Mouse (Mus musculus): ENCODE results near the gene Xaf1.
"Not testable (repeated sequence)": the region's sequence is repeated elsewhere in the genome, so short reads cannot be mapped to it uniquely, and the experiment has no call there.

Xaf1 gene

DNA sequence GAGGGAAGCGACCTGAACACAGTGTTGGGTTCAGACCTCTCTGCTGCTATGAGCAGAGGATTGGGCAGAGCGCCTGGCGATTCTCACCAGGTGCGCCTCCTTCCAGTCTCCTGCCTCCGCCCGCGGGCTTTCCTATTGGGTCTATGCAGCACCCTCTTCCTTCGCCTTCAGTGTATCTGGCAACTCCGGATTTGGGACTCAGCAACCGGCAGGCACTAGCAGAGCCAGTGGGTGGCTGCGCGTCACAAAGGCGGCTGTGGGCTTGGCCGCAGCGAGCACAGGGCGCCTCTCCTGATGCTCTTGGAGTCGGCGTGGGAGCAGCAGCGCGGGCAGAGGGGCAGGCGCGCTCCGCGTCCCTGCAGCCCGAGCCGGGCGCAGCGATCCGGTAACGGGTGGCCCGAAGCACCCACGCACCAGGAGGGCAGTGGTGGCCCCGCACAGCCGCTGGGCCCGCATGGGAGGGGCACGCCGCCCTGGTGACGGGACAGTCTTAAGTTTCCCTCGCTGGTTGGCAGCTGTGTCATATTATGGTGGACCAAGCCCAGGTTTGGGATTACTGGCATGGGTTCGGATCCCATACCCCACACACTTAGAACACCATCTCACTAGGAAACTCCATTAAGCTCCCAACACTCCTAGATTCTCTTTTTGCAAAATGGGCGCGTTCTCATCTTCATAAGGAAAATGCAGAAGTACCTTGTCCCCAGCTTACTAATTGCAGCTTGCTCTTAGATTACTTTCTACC lies 12.9 kb downstream of the Xaf1 start, which contains the start of gene Fbxo39:
TSS of gene Fbxo39 (plus strand) at position 294 of the 745 bp plus-strand sequence.
- no peak for DNase-seq

DNA sequence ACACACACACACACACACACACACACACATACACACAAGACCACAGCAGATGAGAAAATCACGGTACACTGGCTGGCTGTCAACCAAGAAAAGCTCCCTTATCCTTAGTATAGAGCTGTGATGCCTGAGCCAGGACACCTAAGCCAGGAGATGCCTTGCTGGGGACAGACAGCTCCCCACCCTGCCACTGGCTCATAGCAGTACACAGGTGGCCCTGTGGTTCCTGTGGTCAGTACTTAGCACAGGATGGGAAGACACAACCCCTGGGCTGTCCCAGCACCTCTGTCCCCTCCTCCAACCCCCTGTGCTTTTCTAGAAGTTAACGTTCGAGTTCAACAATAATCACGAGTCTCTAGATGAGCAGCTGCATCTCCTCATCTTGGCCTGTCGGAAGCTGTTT lies 16.6 kb downstream of the Xaf1 start:
- no peak for DNase-seq

- DNase-seq, result peak; percentile 47
Observed at GRCm38 (mm10) chr11:72324431-72324830, 23.0 kb downstream of the Xaf1 start.

DNA sequence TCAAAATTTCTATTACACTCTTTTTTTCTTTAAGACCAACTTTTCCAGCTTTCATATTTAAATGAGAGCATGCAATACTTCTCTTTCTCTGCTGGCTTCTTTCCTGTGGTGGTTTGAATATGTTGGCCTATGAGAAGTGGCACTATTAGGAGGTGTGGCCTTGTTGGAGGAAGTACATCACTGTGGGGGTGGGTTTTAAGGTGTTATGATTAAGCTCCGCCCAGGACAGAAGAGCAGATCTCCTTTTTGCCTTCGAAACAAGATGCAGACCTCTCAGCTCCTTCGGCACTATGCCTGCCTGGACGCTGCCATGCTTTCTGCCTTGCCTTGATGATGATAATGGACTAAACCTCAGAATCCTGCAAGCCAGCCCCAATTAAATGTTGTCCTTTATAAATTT lies 24.3 kb downstream of the Xaf1 start:
- DNase-seq, result no peak

GRCm38 (mm10) chr11:72332951-72333667 lies 31.7 kb downstream of the Xaf1 start:
- no peak for DNase-seq

- no peak for DNase-seq
Observed at GRCm38 (mm10) chr11:72334653-72335052, 33.2 kb downstream of the Xaf1 start.

DNA sequence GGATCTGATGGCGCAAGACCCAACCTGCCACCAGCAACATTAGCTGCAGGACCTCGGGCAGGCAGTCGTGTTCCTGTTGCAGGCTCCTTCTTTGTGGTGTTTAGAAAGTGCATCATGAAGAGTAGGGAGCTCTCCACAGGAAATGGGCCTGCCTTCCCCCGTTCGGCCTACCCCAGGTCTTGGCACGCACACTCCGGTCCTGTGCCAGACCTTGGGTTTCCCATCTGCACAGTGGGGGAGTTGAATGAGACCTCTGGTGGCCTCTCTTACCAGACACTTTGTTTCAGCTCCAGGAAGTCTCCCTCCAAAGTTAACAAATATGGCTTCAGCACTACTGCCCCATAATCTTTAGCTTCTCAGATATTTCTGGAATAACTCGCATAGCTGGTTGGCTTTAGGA lies 35.3 kb downstream of the Xaf1 start:
- no peak for DNase-seq

GRCm38 (mm10) chr11:72338437-72338871 lies 37.0 kb downstream of the Xaf1 start:
- DNase-seq, result peak; percentile 59

DNA sequence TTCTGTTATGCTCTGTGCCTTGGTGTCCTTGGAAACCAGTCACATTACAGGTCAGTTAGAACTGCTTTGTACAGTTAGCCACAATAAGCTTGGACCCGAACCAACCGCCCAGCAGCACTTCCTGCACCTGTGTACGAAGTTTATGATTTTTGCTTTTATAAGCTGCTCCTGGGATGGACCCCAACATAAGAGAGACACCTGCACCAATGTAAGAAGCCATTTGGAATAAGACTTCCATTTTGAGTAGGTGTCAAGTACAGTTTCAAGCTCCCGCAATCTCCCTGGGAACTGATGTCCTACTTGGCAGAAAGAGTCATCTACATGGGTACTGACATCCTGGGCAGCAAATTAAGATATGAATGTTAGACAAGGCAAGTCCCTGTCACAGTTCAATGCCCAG lies 38.3 kb downstream of the Xaf1 start:
- no peak for DNase-seq

- DNase-seq, result peak; percentile 80
Observed at GRCm38 (mm10) chr11:72342549-72343237, 41.3 kb downstream of the Xaf1 start.

GRCm38 (mm10) chr11:72343238-72343625 lies 41.8 kb downstream of the Xaf1 start:
- DNase-seq, result not testable (repeated sequence)

DNA sequence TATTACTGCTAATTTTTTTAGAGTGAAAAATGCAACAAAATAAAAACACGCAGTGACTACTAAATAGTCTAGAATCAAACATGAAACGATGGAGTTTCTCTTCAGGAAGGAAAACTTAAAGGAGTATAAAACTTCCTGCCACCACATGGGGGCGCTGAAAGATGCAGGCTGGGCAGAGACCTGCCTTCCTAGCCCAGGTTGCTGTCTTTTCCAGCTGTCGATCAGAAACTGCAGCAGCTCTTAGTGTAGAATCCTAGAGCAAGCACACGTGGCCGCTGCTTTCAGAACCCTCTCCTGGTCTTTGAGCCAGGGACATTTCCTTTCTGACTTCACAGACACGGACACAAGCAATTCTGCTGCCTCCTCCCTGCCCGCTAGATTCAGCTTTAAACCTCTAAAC lies 42.5 kb downstream of the Xaf1 start:
- peak; percentile 74 for DNase-seq

- DNase-seq, result peak; percentile 73
Observed at GRCm38 (mm10) chr11:72344486-72344885, 43.1 kb downstream of the Xaf1 start.

DNA sequence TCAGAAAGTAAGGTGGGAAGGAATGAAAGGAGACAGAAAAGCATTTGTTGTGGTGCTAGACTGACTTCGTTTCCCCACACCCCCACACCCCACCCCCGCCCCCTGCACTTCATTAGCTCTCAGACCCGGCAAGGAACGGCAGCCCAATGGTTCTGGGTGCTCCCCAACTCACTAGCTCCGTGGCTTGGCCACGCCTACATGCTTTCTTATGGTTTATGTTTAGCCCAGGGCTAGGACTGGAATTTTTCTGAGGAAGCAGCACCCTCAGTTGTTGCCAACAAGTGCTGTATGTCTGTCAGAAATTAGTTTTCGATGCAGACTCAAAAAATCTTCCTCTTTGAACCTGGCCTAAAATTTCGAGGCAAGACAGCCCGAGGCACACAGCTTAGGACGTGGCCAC lies 47.1 kb downstream of the Xaf1 start:
- DNase-seq, result peak; percentile 62

- DNase-seq, result peak; percentile 60
Observed at GRCm38 (mm10) chr11:72349016-72349415, 47.6 kb downstream of the Xaf1 start.

GRCm38 (mm10) chr11:72349652-72350051 lies 48.2 kb downstream of the Xaf1 start:
- DNase-seq, result peak; percentile 44

- no peak for DNase-seq
Observed at GRCm38 (mm10) chr11:72352272-72352671, 50.8 kb downstream of the Xaf1 start.

DNA sequence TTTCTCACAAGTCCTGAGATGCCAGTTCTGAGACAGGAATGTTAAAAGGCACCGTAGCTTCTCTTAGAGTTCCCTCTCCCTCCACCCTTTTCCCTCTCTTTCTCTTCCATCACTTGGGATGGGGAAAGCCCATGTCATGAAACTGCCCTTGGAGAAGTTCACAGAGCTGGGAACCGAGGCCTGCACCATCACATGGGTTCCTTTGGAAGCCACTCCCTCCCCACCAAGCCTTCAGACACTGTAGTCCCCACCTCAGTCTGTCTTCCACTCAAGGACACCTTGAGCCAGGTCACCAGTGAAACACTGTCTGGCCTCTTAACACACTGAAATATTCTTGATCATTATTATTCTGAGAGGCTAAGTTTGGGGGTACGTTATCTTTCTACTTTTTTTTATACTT lies 51.8 kb downstream of the Xaf1 start:
- no peak for DNase-seq

DNA sequence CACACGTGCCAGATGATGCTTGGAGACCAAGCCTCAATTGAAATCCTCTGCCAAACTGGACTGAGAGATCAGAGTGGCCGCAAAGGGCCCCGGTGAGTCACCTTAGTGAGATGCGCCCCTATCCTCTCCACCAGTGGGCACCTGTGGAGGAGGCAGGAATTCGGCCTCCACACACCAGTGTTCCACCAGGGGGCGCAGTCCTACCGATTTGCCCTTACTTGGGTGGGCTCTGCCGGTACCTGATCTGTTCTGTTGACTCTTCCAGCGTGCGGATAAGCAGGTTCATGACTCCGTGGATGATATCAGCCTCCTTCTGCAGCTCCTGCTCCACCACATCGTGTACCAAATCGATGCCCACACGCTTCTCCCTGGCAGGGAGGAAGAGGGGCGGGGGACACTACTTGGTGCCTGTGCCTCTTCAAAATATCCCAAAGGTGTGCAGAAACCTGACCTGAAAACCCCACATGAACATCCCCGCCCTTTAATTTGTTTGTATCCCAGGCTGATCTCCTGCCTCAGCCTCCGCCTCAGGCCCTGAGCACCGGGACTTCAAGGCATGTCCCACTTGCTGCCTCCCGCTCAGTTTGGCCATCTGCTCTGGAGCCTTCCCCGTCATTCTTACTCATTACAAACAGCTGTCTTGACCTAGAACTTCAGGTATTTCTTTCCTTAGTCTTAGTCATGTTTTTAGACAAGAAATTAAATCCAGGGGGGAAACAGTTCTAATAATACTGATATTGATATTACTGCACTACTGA lies 53.7 kb downstream of the Xaf1 start:
- DNase-seq, result peak; percentile 70

DNA sequence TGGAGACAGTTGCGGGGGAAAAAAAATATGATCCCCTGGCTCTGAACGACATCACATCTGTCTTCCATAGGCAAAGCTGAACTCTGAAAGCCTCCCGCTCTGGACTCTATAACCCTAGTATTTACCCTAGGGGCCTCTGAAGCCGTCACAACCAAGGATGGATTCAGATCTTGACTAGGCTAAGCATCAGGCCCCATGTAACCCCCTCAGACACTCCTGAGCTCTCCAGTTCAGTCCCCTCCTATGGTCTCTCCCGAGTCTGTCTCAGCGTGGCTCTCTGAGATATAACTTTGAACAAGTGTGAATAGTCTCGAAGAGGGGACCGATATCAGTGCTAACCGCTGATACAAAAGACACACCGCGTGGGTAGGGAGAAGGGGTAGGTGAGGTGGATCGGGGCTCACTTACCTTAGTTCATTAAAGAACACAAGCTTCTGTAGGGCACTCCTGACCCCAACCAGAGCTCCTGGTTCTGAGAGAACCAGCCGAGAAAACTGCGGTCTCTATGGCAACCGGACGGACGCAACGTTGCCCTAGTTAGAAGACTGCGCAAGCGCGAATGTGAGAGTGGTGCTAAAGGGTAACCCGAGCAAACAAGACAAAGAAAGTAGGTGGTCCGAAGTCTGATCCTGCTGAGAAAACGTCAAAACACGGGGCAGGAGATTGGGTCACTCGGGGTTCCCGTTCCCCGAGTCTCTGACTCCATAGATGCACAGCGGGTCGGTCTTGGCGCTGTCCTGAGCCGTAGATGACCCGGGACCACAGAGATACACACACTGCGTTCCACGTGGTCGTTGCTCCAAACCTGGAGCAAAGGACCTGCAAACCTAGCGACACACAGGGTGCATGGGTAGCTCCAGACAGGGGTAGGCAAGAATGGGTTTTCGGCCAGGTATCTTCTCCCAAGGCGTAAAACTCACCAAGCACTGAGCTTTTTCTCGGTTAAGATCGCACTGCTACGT lies 60.2 kb downstream of the Xaf1 start:
- peak; percentile 67 for DNase-seq

- DNase-seq, result no peak
Observed at GRCm38 (mm10) chr11:72362347-72362741, 60.9 kb downstream of the Xaf1 start, which contains the start of gene Tekt1. Tekt1 (minus strand) TSS chr11:72362442.

All from kidney, adult 9 months (tissue).